Mouse (Mus musculus): Measurements from ENCODE around the gene Capn13. TPM values are rescaled to one million over a fixed set of nuclear protein-coding genes. Genes with fewer than 3 reads are reported as not detected.
A peak's percentile ranks its signal among the peaks of the same experiment; 100 is the strongest.

Capn13 gene
- total RNA-seq (2022) = not detected

GRCm38 (mm10) chr17:73400862-73401261 lies at the start of gene Capn13:
Gene Capn13, minus strand, starts transcription at chr17:73400866.
- DNase-seq (ENCODE audit: low spot score) = no peak

DNA sequence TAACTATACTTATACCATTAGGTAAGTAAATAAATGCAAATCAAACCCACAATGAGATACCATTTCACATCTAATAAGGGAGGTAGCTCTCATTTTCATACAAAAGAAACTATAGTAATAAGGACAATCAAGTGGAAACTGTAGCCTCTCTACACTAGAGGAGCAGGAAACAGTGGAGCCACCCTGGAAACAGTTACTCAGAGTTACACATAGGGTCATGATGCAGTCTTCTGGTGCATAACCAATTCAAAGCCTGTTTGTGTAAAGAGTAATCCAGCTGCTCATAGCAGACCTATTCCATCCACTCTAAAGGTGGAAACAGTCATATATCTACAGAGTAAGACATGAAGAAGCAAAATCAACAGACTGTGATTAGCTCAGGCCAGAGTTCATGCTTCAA lies 48.4 kb upstream of the Capn13 start:
- DNase-seq (ENCODE audit: low spot score) = no peak

- no peak for DNase-seq (ENCODE audit: low spot score)
Observed at GRCm38 (mm10) chr17:73440798-73441197, 40.1 kb upstream of the Capn13 start.

DNA sequence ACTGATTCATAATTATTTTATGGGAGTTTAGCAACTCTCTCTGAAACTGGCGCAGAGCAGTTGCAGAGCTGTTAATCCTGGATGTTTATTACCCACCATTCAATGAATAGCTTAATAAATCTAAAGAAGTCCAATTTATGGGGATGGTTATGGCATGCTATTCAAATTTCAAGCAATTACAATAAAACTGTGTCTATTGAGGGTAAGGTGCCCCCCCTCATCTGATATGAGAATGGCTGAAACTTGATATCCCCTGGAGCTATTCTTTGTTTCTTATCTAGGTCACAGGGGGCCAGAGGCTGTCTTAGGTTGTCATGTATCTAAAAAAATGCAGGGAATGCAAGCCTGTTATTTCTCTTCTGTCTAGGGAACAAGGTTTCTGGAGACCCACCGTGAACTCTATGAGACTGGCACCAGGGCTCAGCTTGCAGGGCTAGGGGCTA lies 31.9 kb upstream of the Capn13 start:
- no peak for DNase-seq (ENCODE audit: low spot score)

GRCm38 (mm10) chr17:73432058-73432457 lies 31.4 kb upstream of the Capn13 start:
- no peak for DNase-seq (ENCODE audit: low spot score)

DNA sequence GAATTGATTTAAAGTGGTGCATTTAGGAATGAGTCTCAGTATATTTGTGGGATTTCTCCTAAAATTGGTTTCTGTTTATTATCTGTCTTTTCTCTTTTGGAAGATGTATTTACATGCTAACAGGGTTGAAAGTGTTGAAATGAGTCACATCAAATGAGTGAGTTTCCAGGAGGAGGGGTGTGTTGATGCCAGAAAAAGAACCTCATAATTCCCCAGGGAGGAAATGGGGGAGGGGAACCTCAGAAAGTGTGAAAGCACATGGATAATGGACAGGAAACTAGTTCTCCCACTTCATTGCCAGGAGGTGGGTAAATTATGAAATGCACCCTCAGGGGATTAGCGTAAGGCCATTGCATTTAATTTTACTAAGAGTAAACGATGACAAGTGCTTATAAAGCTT lies 16.7 kb upstream of the Capn13 start:
- peak; percentile 26 for DNase-seq (ENCODE audit: low spot score)

DNA sequence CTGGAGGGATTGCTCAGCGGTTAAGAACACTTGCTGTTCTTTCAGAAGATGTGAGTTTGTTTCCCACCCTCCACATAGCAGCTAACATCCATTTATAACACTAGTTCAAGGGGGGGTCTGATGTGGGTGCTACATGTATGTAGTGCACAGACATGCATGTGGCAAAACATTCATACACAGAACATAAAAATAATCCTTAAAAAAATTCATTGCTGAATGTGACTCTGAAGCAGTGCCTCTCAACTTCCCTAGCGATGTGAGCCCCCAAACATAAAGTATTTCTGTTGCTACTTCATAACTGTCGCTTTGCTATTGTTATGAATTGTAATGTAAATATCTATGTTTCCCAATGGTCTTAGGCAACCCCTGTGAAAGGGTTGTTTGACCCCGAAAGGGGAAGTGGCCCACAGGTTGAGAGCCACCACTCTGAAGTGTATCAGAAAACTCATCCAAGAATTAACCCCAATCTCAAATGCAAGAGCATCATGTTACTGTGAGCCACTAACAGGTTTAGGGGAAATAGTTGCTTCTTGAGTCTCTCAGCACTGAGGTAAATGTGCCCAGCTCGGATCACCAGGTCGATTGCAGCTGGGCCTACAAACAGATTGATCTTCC lies 15.6 kb upstream of the Capn13 start:
- DNase-seq (ENCODE audit: low spot score) = no peak

GRCm38 (mm10) chr17:73411817-73412216 lies 11.2 kb upstream of the Capn13 start:
- DNase-seq (ENCODE audit: low spot score) = no peak

GRCm38 (mm10) chr17:73401272-73401671 lies 606 bp upstream of the Capn13 start:
- DNase-seq (ENCODE audit: low spot score) = no peak

- no peak for DNase-seq (ENCODE audit: low spot score)
Observed at GRCm38 (mm10) chr17:73399136-73399535, 1.5 kb downstream of the Capn13 start.

GRCm38 (mm10) chr17:73393361-73393760 lies 7.3 kb downstream of the Capn13 start:
- DNase-seq (ENCODE audit: low spot score) = peak; percentile 4

DNA sequence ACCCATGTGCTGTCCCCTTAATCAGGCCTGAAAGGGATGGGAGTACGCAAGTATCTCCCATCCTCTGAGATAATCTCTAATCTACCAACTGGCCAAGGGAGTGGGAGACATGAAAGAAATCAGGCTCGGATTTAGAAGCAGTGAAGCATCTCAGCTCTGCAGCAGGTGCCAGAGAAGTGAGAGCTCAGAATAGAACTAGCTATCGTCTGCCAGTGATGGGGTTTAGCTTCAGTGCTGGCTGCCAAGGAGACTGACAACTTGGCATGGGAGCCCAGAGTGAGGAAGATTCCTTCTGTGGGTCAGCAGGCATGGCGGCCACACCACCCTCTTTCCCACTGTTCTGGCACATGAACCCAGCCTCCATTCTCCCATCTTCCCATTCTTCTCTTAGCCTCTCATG lies 8.9 kb downstream of the Capn13 start:
- peak; percentile 46 for DNase-seq (ENCODE audit: low spot score)

DNA sequence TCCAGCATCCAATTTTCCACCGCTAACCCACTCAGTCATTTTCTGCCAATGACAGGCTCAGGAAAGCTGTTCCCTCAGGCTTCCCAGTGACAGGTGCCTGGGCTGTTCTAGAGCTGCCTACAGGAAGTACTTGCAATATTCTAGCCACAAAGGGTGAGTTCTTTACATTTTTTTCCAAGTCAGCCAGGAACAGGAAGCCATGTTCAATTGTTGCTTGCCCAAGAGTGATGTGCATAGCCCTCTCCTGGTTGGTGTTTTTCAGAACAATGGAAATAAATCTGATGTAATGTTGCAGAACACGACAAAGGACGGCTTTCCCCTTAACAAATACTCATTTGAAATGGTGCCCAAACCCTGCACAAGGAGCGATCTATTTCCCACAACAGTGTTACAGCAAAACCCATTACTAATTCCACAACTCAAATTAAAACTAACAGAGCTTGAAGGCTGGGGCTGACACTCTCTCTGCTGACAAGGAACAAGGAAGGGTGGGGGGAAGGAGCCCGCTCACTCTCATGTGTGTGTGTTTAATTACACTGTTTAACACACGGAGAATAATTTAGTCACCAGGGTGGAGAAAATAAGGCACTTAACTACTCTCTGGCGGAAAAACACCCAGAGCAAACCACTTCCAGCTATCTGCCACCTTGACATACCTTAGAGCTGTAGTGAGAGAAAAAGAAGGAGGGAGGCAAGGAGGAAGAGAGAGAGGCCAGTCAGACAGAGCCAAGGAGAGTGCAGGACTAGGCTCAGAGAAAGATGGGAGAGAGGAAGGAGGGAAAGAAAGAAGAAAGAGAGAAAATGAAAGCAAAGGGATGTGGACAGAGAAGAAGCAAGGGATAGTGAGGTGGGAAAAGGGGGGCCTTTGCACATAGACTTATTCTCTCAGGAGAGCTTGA lies 10.2 kb downstream of the Capn13 start:
- no peak for DNase-seq (ENCODE audit: low spot score)

- no peak for DNase-seq (ENCODE audit: low spot score)
Observed at GRCm38 (mm10) chr17:73389336-73389735, 11.3 kb downstream of the Capn13 start.

DNA sequence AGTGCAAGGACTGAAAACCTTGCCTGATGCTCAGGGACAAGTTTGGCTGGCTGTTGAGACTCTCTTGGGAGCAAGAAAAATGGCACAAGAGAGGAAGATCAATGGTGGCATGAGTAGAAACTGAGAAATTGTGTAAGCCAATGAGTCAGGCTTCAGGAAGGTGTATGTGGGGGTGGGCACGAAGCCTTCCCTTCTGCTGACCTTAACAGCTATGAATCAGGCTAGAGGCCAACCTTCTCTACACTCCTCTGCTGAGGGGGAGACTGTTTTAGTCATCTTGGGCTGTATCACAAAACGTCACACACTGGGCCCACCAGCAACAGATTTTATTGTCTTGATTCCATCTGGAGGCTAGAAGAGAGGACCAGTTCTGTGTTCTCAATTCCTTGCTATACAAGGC lies 14.1 kb downstream of the Capn13 start:
- no peak for DNase-seq (ENCODE audit: low spot score)

- no peak for DNase-seq (ENCODE audit: low spot score)
Observed at GRCm38 (mm10) chr17:73385940-73386339, 14.7 kb downstream of the Capn13 start.

GRCm38 (mm10) chr17:73382327-73383014 lies 18.2 kb downstream of the Capn13 start:
- no peak for DNase-seq (ENCODE audit: low spot score)

- DNase-seq (ENCODE audit: low spot score) = no peak
Observed at GRCm38 (mm10) chr17:73381681-73382080, 19.0 kb downstream of the Capn13 start.

DNA sequence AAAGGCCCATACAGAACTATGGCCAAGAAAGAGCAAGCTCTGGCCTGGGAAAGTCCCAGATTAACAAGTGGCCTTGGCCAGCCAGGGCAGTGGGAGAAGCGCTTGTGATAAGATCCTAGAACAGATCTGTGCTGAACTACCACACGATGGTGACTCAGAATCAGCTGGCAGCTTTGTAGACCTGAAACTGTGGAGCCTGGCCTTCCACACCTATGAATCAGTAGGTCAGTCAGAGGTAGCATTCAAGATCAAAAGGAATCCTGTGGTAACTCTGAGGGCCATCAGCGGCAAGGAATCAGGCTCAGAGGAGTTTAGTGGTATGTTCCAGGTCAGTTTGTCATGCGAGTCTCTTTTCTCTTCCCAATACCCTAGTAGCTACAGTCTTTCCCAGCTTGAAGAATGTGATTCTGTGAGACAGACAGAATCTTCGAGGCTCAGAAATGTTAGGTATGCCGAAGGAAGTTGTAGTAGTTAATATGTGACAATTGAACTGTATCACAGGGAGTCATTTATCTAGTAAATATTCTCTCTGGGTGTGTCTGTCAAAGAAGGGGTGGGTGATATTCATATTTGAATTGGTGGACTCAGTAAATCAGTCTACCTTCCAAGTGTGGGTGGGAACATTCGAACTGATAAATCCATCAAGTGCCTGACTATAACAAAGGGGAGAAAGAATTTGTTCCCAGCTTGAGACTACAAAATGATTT lies 22.7 kb downstream of the Capn13 start:
- DNase-seq (ENCODE audit: low spot score) = no peak

DNA sequence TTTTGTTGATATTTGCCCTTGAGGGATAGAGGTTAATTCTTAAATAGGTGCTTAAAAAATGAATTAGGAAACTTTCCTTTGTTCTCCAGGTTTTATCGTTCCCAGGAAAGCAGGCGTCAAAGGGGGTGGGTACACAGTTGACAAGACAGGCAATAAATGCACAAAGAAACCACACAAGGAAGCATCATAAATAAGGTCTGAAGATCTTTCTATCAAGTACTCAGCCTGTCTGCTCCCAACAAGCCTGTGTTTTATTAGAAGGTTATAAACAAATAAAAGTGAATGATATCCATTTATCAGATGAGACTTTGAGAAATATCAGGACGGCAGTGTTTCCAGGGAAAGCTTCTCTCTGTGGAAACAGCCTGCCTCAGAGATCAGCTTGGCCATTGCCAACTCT lies 33.3 kb downstream of the Capn13 start:
- DNase-seq (ENCODE audit: low spot score) = no peak

GRCm38 (mm10) chr17:73361054-73361453 lies 39.6 kb downstream of the Capn13 start:
- DNase-seq (ENCODE audit: low spot score) = peak; percentile 2

Data from heart, adult 8-10 months (tissue).